Mouse (Mus musculus) ZHBTc4 (cell line): ENCODE measurements around the gene Eif6.
"Not testable (repeated sequence)": the region's sequence is repeated elsewhere in the genome, so short reads cannot be mapped to it uniquely, and the experiment has no call there.

Source experiments
- DNase-seq: peaks from one replicate; pipeline ENCODE4 v3.0.0-alpha.2; 2011; ENCODE audit warnings: low read depth, low spot score

Eif6 gene

GRCm38 (mm10) chr2:155826630-155827424 is at the start of gene Eif6:
Eif6 (minus strand) TSS chr2:155826925.
- DNase-seq = peak; percentile 94

DNA sequence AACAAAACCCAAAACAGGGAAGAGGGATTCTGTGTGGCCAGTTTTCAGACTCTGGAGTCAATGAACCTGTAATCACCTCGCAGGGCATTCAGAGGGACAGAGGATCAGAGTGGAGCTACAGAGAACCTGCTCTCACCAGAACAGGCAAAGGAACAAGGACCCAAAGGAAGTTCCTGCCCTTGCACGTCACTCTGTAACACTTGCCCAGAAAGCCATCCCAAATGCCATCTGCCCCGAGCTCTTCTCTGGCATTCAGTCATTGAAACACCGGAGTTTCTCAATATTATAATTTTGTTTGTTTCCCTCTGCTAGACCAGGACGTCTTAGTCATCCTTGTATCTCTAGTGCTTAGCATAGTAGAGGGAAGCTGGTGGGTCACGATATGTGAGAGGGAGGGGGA is 46.9 kb upstream of the Eif6 start:
- no peak for DNase-seq

DNA sequence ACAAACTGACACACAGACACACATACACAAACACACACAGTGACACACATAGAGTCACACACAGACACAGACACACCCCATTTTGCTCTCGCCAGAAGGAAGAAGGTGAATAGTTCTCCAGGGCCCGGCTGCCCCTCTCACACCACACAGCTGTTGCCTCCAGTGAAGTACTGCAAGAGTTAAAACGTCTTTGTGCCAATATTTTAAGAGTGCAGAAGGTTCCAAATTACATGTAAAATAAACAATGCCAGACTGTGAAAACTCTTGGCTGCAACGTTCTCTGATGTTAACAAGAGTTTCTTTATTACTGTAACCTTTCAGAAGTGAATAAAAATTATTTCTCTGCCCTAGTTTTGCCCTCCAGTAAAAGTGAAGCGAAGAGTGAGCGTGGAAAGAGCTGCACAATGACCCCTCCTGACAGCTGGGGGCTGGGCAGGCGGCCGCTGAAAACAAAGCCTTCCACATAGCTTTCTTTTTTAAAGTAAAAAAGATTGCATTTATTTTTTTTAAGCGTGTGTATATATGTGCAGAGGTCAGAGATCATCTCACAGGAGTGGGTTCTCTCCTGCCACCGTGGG is 46.3 kb upstream of the Eif6 start:
- no peak for DNase-seq

- no peak for DNase-seq
These were observed 45.8 kb upstream of the Eif6 start for GRCm38 (mm10) chr2:155872486-155872885.

DNA sequence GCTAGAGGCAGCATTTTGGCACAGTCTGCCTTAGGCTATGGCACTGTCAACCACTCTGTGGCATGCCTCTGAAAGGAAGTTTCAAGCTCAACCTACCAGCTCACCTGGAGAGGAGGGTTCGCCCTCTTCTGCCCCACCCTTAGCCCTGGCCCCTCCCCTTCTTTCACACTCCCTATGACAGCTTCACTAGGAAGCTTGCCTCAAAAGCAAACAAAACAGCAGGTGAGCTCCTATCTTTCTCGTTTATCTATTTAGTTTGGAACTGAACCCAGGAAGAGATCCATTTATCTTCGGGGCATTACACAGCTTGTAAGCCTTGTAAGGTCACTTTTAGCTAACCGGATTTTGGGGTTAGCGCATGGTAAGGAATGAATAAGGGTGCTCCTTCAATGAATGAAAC is 43.0 kb upstream of the Eif6 start:
- DNase-seq = no peak

- no peak for DNase-seq
These were observed 41.6 kb upstream of the Eif6 start for GRCm38 (mm10) chr2:155868320-155868719.

DNA sequence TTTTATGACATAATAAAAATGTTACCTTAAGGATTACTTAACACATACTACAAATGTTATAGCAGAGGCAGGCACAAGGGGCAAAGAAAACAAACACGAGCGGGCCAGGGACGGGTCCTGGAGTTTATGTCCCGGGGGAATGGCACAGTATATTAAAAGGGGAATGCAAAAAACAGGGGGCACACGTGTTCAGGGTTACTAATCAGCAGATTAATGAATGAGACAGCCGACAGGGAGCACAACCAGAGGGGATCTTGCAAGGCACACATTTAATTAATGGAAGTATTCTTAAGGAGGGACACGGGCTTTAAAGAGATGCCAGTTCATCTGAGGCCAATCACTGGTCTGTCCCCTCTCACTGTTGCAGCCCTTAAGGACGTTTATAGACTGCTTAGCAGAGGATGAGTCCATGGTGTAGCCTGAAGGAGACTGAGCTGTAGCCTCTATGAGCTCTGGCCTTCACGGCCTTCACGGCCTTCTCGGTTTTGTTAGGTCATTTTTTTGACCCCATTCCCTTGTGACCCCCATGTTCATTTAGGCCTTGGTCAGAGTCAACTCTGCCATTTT is 36.7 kb upstream of the Eif6 start:
- DNase-seq = no peak

DNA sequence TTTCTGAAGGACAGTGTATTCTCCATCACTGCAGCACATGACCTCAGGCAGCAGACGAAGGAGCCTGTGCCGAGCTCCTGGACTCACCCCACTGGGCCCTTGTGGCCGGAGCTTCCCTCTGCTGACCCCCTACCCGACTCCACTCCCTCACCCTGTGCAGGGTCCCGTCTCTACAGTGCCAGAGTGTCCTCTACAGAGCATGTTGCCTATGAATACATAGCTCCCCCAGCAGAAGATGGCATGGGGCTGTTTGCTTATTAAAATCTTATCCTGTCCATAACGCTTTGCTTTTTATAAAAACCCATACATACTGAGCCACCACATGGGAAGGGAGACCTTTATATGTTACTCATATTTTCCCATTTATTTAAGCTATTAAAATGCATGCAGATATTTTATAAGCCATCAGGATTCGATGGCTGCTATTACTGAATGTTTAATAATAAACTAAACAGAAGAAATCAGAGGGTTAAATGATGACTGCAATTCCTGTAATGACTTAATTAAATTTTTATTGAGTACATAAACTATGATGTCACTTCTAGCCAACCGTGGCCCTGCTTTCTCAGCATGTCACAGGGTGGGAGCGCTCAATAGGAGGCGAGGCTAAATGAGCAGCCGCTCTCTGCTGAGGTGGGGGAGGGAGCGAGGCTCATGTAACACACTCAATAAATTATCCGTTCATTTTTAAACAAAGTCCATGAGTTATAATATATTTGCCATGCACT is 36.0 kb upstream of the Eif6 start:
- DNase-seq = no peak

DNA sequence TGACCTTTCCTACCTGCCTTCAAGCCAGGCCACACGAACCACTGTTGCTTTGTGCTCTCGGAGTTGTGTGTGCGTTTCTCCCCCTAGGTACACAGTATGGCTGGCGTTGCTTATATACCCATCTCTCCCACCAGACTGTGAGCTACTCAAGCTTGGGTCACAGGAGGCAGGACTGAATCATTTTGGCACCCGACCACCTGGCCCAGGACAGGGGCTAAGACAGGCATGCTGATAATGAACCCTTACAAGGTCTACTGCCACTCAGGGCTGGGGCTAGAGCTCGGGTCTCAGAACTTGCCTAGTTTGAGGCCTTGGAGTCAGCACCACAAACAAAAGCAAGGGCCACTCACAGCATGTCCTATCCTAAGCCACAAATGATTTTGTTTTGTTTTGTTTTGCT is 34.9 kb upstream of the Eif6 start:
- no peak for DNase-seq

DNA sequence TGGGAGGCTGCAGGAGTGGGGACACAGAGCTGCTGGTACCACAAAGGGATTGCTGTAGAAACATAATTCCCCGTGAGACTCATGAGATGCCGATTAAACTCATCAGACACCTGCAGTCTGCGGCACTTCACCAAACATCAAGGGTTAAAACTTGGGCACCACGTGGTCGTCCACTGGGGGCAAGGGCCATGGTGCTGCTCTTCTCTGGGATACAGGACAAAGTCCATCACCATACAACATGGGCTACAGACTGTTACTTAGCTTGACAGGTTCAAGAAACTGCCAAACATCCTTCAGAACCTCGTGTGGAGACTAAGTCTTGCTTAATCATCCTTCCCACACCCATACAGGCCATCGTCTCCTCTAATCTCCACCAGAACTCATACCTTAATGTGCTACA is 33.4 kb upstream of the Eif6 start:
- no peak for DNase-seq

DNA sequence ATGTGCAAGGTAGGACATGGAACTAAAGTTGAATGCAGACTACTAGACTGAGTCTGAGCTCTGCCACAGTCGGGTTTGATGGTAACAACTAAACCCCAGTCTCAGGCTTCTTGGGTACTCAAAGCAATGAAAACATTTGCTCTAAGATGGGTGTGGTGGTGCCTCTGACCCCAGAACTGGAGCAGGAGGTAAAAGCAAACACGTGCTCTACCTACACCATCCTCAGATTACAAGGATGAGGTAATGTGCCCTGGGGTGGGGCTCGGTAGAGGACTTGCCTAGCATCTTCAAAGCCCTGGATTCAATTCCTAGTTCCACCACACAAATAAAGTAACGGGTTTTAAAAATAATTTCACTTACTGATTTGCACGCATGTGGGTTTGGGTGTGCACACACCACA is 25.8 kb upstream of the Eif6 start:
- DNase-seq = no peak

GRCm38 (mm10) chr2:155850120-155850519 is 23.4 kb upstream of the Eif6 start:
- DNase-seq = no peak

- peak; percentile 58 for DNase-seq
These were observed 22.7 kb upstream of the Eif6 start for GRCm38 (mm10) chr2:155849464-155849863.

- DNase-seq = peak; percentile 89
These were observed 21.6 kb upstream of the Eif6 start for GRCm38 (mm10) chr2:155848291-155848690.

DNA sequence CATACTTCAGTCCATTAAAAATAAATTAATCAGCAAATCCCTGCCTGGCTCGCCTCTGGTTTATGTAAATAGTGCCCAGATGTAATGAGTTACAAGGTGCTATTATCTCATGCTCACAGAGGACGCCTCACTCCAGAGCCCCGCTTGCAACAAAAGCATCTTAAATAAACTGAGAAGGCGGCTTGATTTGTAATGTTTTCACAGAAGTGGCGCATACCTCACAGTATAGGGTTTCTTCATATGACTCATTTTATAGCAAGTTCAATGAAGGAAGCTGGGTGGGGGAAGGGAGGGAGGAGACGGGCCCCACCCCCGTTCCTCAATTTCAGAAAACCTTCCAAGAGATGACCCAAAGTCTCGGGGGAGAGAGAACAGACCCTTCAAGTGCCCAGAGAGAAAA is 20.2 kb upstream of the Eif6 start:
- DNase-seq = no peak

DNA sequence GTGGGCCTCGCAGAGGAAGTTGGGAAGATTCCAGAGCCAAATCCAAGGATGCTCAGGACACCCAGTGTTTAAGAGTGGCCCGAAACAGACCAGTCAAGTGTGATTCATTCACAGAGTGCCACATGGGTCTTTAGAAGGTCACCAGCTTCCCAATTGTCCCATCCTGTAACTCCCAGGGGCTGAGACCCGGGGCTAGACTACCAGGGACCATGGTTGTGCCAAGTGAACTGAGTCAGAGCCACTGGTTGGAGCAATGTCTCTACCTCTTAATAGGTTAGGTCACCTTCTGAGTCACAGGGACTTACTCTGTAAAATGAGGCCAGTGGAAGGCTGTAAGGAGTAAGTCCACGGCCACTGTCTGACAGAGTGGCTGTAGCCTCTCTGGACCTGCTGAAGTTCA is 12.2 kb upstream of the Eif6 start:
- no peak for DNase-seq

GRCm38 (mm10) chr2:155837961-155838360 is 11.2 kb upstream of the Eif6 start:
- no peak for DNase-seq

- DNase-seq = no peak
These were observed 8.0 kb upstream of the Eif6 start, which contains the start of gene Fam83c for GRCm38 (mm10) chr2:155834732-155835131. Fam83c (minus strand) TSS chr2:155834854.

DNA sequence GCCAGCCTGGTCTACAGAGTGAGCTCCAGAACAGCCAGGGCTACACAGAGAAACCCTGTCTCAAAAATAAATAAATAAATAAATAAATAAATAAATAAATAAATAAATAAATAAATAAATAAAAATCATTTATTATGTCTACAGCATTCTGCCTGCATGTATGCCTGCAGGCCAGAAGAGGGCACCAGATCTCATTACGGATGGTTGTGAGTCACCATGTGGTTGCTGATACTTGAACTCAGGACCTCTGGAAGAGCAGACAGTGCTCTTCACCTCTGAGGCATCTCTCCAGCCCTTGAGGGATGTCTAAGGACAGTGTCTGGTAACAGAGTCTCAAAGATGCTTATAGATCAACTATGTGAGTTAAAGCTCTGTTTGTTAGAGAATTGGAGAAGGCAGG is 5.4 kb upstream of the Eif6 start:
- not testable (repeated sequence) for DNase-seq

GRCm38 (mm10) chr2:155831302-155831701 is 4.6 kb upstream of the Eif6 start:
- DNase-seq = peak; percentile 33

GRCm38 (mm10) chr2:155830841-155831240 is 4.1 kb upstream of the Eif6 start:
- no peak for DNase-seq

- no peak for DNase-seq
These were observed 658 bp downstream of the Eif6 start for GRCm38 (mm10) chr2:155825904-155826629.
